Mouse (Mus musculus) lung, adult 2 months (tissue): ENCODE results near the gene Recql. TPM values are rescaled to one million over a fixed set of nuclear protein-coding genes. Genes with fewer than 3 reads are reported as not detected.
"Not testable (repeated sequence)": the region's sequence is repeated elsewhere in the genome, so short reads cannot be mapped to it uniquely, and the experiment has no call there.

Experiments
- DNase-seq: peaks from one replicate; pipeline ENCODE4 v3.0.0; 2022
- H3K4me1 ChIP-seq: fragments of 200-500 bp; 2 replicates; pipeline ENCODE4 v1.6.1; 2011; ENCODE audit warnings: low read length; ENCODE audit not compliant: control insufficient read depth, insufficient read depth
- H3K4me3 ChIP-seq: fragments of 200-500 bp; replicated peaks from 2 replicates; pipeline ENCODE3; 2011; ENCODE audit warnings: low read depth, mild to moderate bottlenecking, control low read depth, low read length; ENCODE audit errors: extremely low read depth
- CTCF ChIP-seq: fragments of 200-500 bp; IDR thresholded peaks from 2 replicates; pipeline ENCODE4 v1.5.1; 2011; ENCODE audit warnings: mild to moderate bottlenecking, low read length, control low read depth; ENCODE audit not compliant: insufficient read depth
- POLR2A ChIP-seq: fragments of 200-500 bp; IDR thresholded peaks from 2 replicates; pipeline ENCODE4 v1.6.1; 2011; ENCODE audit warnings: low read depth, mild to moderate bottlenecking, control low read depth, low read length, borderline replicate concordance; ENCODE audit errors: extremely low read depth
- WGBS: fragments of 180-500 bp; shearing (Covaris S2); methylation state at CpG from one replicate; pipeline ENCODE4 v1.1.7; 2018; 5-methylcytosine and 5-hydroxymethylcytosine counted together
- polyA plus RNA-seq: library from polyadenylated mRNA; depleted of rRNA; stranded (reverse); fragments of >200 nt; gene quantifications from 2 replicates; pipeline ENCODE4 v1.2.3, GENCODE M21; 2012

Gene Recql
- polyA plus RNA-seq, 1 experiment = 10.3 TPM

DNA sequence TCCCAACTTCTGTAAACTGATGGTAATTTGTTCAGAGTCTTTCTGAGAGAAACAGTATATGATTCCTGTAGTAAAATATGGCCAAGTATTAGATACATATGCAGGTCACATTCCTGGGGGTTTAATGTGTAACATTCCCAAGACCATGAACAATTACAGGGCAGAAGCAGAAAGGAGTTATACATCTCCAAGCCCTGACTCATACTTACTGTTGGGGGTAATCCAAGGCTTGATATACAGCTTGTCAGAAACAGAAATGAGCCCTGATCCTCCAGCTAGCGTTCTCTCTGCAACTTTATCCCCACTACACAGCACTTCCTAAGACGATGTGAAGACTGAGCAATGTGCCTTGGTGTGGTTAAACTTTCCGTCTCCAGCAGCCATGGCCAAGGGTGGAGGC lies 19.3 kb downstream of the Recql start:
- WGBS = 99% methylated on average over 3 of the region's 3 CpGs
- no peak overlapping the region for H3K4me3 ChIP-seq
- TF ChIP-seq CTCF = no peak
- TF ChIP-seq POLR2A = no peak
- H3K4me1 ChIP-seq = no peaks in the 10 kb centered on the region
- no peak for DNase-seq

DNA sequence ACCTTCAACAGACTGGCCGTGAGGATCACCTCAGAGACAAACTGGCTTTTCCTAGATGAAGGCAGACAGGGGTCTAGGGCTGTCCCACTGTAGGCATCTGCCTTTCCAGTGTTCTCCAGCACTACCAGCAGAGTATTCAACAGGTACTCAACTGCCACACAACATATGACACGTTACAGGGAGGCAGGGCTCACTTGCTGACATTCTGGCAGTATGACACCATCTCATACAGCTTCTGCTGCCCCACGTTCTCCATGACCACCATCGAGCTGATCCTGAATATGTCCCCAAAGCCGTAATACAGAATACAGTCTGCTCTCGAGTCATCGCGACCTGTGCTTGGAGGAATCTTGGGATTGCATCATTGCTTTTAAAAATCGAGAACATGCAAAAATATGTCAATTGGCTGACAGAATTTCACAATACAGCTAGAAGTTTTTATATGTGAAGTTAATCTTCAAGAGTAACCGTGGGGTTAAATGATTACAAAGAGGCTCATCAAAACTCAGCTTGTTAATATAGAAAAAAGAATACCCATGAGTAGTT lies 20.3 kb downstream of the Recql start:
- Histone ChIP-seq H3K4me3 (no peak overlapping the region), H3K4me1 (no peaks in the 10 kb centered on the region)
- TF ChIP-seq POLR2A = no peak
- TF ChIP-seq CTCF = no peak
- no peak for DNase-seq
- 83% methylated on average over 10 of the region's 10 CpGs for WGBS

DNA sequence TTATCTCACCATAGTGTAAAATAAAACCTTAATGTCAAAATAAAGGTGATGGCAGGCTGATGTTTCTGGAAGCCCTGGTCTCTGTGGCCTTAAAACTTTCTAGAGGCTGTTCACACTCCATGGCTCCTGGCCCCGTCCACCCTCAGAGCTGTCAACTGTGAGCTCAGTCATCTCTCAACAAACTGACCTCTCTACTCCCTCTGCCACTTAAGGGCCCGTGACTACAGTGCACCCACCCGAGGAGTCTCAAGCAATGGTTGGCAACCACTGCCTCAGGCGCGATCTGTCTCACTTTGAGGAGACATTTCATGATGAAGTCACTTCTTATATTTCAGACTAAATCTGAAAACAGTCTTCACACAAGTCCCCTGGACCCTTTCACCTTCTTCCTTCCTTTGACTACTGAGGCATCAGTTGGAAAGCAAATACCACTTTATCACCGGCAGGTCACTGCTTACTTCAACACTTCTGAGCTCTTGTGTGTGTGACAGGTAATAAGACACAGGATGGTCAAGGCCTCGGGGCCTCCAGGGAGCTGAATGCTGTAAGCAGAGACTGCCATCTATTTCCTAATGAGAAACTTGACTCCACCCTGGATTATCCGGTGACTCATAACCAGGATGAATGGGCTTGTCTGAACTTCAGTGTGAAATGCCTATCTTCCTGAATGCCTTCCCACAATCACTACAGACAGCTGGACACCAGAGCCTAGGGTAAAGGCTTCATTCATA lies 21.0 kb downstream of the Recql start:
- 66% methylated on average over 8 of the region's 8 CpGs for WGBS
- TF ChIP-seq POLR2A (no peak), CTCF (no peak)
- Histone ChIP-seq H3K4me1 (no peaks in the 10 kb centered on the region), H3K4me3 (no peak overlapping the region)
- no peak for DNase-seq

- TF ChIP-seq POLR2A (no peak), CTCF (peak; percentile 40; the same call in 1 of the 2 replicates)
- Histone ChIP-seq H3K4me3 (no peak overlapping the region), H3K4me1 (no peaks in the 10 kb centered on the region)
- no peak for DNase-seq
- 58% methylated on average over 9 of the region's 9 CpGs for WGBS
Measured at GRCm38 (mm10) chr6:142363019-142363576, 23.8 kb downstream of the Recql start.

DNA sequence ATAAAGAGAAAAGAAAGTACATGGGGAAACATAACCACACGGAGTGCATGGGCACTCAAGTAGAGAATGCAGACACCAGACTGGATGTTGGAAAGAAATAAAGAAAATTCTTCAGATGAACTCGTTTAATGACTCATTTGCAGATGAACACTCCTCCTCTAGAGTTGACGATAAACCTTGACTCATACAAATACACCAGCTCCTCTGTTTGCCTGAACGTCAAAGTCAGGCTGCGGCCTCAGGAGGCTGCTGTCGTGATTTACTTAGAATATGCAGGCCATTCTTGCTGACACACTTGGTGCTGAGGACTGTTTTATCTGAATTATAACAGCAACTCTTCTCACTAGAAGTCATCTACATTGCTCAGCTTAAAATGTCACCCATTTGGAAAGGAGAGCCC lies 24.9 kb downstream of the Recql start:
- H3K4me3 ChIP-seq = no peak overlapping the region
- H3K4me1 ChIP-seq = no peaks in the 10 kb centered on the region
- no peak for DNase-seq
- WGBS = 85% methylated on average over 6 of the region's 6 CpGs
- no peak for TF ChIP-seq CTCF
- TF ChIP-seq POLR2A = no peak

DNA sequence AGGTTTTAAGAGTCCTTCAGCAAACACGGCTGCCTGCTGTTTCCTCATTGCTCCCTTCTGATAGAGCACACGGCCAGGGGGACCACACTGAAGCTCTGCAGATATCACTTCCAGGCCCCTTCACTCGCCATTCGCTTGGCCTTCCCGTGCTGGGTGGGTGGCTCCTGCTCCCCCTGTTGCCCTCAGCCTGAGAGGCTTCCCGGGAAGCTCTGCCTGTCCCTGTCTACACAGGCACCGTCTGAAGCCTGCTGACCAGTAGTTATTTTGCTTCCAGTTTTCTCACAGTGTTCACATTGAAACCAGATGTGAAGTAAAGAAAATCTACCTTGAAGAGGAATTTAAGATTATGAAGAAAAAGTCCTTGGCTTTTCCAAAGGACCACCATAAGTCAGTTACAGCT lies 29.8 kb downstream of the Recql start:
- TF ChIP-seq POLR2A (no peak), CTCF (no peak)
- 61% methylated on average over 7 of the region's 7 CpGs for WGBS
- Histone ChIP-seq H3K4me1 (no peaks in the 10 kb centered on the region), H3K4me3 (no peak overlapping the region)
- DNase-seq = no peak

- not testable (repeated sequence) for H3K4me3 ChIP-seq, H3K4me1 ChIP-seq, DNase-seq
- WGBS = 78% methylated on average over 3 of the region's 3 CpGs
Measured at GRCm38 (mm10) chr6:142352099-142352498, 34.8 kb downstream of the Recql start.

DNA sequence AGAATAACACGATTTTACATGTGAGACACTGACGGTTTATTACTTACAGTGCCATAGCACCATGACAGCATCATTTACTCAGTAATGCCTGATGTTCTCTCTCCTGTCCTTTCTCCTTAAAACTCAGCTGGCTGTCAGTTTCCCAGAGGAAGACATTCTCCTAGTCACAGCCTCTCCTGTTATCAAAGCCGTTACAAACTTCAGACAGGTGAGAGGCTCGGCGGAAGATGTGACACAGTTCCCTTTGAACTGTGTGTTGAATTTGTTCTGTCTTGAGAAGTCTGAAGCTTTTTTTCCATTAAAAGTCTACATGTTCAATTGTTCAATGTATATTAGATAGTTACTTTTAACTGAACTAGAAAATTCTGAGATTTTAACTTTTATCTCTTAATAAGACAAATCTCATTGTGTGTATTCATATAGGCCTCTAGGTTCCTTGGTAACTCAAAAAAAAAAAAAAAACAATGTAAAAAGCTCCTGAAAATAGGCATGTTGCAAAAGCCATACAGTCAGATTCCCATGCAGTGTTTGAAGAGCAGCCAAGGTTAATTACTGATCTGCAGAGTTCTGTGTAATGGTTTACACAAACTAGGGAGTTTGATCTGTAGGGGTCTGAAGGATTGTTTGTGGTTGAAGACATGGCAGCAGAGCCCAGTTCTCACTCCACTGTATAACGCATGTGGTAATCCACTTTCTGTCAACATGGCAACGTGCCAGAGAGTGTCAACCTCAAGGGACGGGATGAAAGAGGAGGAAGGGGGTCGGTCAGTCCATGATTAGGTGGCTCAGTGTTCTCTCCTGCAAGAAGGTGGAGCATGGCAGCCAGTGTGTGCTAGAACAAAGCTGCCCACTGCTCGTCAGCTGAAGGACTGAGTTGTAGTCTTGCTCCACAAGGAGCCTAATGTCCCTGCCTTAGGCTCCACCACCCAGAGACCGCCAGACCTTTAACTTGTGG lies 39.2 kb downstream of the Recql start:
- WGBS = 60% methylated on average over 11 of the region's 11 CpGs
- peaks cover 3% of the 10 kb centered on the region for H3K4me1 ChIP-seq
- DNase-seq = no peak
- no peak overlapping the region for H3K4me3 ChIP-seq
- no peak for TF ChIP-seq CTCF
- TF ChIP-seq POLR2A = no peak

- 36% methylated on average over 12 of the region's 12 CpGs for WGBS
- TF ChIP-seq CTCF = no peak
- no peak for TF ChIP-seq POLR2A
- Histone ChIP-seq H3K4me1 (peaks cover 3% of the 10 kb centered on the region), H3K4me3 (peak overlapping the region; percentile 99)
- DNase-seq = no peak
Measured at GRCm38 (mm10) chr6:142346181-142347110, 40.4 kb downstream of the Recql start.
